ENCODE assay signal across 8 mouse cellular contexts in genomic region chr7:44433371-44433770, GRCm38 (mm10). TPM values are rescaled to one million over a fixed set of nuclear protein-coding genes. Genes with fewer than 3 reads are reported as not detected.
DNase-seq lines count a peak whose midpoint lies in the region; ATAC-seq and TF ChIP-seq lines count a peak whose summit lies in the region.

No protein-coding gene starts in this region.

- no peaks in the 10 kb centered on the region for H3K9me3 ChIP-seq in heart, embryonic 13.5 days
- no peaks in the 10 kb centered on the region for H3K9me3 ChIP-seq in forebrain, embryonic 12.5 days
- H3K9me3 ChIP-seq in liver, embryonic 14.5 days (ENCODE audit: control insufficient read depth, low read length): no peaks in the 10 kb centered on the region

- H3K27ac ChIP-seq in heart, embryonic 13.5 days (replicated peaks): no peak overlapping the region
- no peak overlapping the region for H3K27ac ChIP-seq in forebrain, embryonic 12.5 days
- no peak overlapping the region for H3K27ac ChIP-seq in liver, embryonic 14.5 days

- DNase-seq in heart, postnatal 14 days: no peak
- peak; percentile 62 for DNase-seq in MN1 (ENCODE audit: low spot score)
- DNase-seq in liver, embryonic 14.5 days (ENCODE audit: low read depth in 3 of 3, low spot score in 3 of 3): peak; percentile 62 to 67 (median 63)
- DNase-seq in yolk sac, embryonic 10.5 days (ENCODE audit: low spot score): peak; percentile 61
- DNase-seq in adrenal gland, postnatal 4 days (ENCODE audit: low spot score in 2 of 2): no peak
- DNase-seq in left cerebral cortex, postnatal 25 days (ENCODE audit: low spot score in 2 of 2): no peak

- TF ChIP-seq EP300 in liver, embryonic 14.5 days (IDR thresholded peaks at IDR 0.05; ENCODE audit: low read depth): no peak

- no peaks in the 10 kb centered on the region for H3K36me3 ChIP-seq in heart, embryonic 13.5 days
- H3K36me3 ChIP-seq in forebrain, embryonic 12.5 days (replicated peaks): peaks cover 15% of the 10 kb centered on the region
- no peaks in the 10 kb centered on the region for H3K36me3 ChIP-seq in liver, embryonic 14.5 days (replicated peaks; ENCODE audit: control insufficient read depth, insufficient read depth, low read depth)

- TF ChIP-seq CTCF in liver, embryonic 14.5 days (IDR thresholded peaks at IDR 0.05; ENCODE audit: low read depth): no peak

- H3K27me3 ChIP-seq in heart, embryonic 13.5 days (replicated peaks): peaks cover 89% of the 10 kb centered on the region
- H3K27me3 ChIP-seq in forebrain, embryonic 12.5 days: no peaks in the 10 kb centered on the region
- H3K27me3 ChIP-seq in liver, embryonic 14.5 days (ENCODE audit: control insufficient read depth, insufficient read depth, low read length): peaks cover 40% of the 10 kb centered on the region

- no peak overlapping the region for H3K4me3 ChIP-seq in heart, embryonic 13.5 days
- no peak overlapping the region for H3K4me3 ChIP-seq in forebrain, embryonic 12.5 days (replicated peaks)
- no peak overlapping the region for H3K4me3 ChIP-seq in liver, embryonic 14.5 days (ENCODE audit: insufficient read depth in 1 of 2, low read depth in 2 of 2, low read length in 2 of 2)

- intact Hi-C loops in heart, postnatal 14 days (cut with DNase I): no loop called here
- intact Hi-C loops in left cerebral cortex, postnatal 25 days (cut with DNase I): no loop called here

- peaks cover 10% of the 10 kb centered on the region for H3K4me1 ChIP-seq in heart, embryonic 13.5 days
- peaks cover 54% of the 10 kb centered on the region for H3K4me1 ChIP-seq in forebrain, embryonic 12.5 days
- H3K4me1 ChIP-seq in liver, embryonic 14.5 days (replicated peaks; ENCODE audit: control insufficient read depth in 2 of 2, insufficient read depth in 2 of 2, low read length in 1 of 2): peaks cover 8 to 14% of the 10 kb centered on the region in 2 experiments

- H3K4me2 ChIP-seq in heart, embryonic 13.5 days: no peak overlapping the region
- H3K4me2 ChIP-seq in forebrain, embryonic 12.5 days: no peak overlapping the region
- no peak overlapping the region for H3K4me2 ChIP-seq in liver, embryonic 14.5 days (ENCODE audit: low read depth)

- 2% methylated on average over 7 of the region's 7 CpGs for WGBS in heart, embryonic 13.5 days
- 5% methylated on average over 7 of the region's 7 CpGs for WGBS in forebrain, embryonic 12.5 days
- WGBS in liver, embryonic 14.5 days (ENCODE audit: insufficient replicate concordance): 4% methylated on average over 7 of the region's 7 CpGs

- H3K9ac ChIP-seq in heart, embryonic 13.5 days: no peak overlapping the region
- H3K9ac ChIP-seq in forebrain, embryonic 12.5 days: no peak overlapping the region
- no peak overlapping the region for H3K9ac ChIP-seq in liver, embryonic 14.5 days (replicated peaks)

- peak; percentile 75 for ATAC-seq in heart, embryonic 13.5 days (ENCODE audit: extremely low read depth, insufficient number of reproducible peaks, low FRiP score, low TSS enrichment)
- peak; percentile 40 for ATAC-seq in forebrain, embryonic 12.5 days (ENCODE audit: low FRiP score)
- peak; percentile 83 for ATAC-seq in liver, embryonic 14.5 days (ENCODE audit: insufficient read depth)

RNA-seq across cellular contexts. Expression of gene Lrrc4b, which starts 4.6 kb away (rescaled TPM):
- polyA plus RNA-seq in heart, embryonic 13.5 days (2015; fragmentation: Nextera tagmentation; extraction: Ambion mirVana): 1.6 and 1.7 TPM in 2 replicates
- 10 to 100 TPM; 18.7 to 19.7 TPM for total RNA-seq in heart, postnatal 14 days (2021)
- 10.6 and 12.0 TPM in 2 replicates for polyA plus RNA-seq in forebrain, embryonic 12.5 days (2016; fragmentation: Nextera tagmentation; extraction: Ambion mirVana)
- polyA plus RNA-seq in liver, embryonic 14.5 days (2012; rRNA removed): 0.02 and 0.30 TPM in 2 replicates
- not detected in 2 replicates for polyA plus RNA-seq in liver, embryonic 14.5 days (2014; fragmentation: Nextera tagmentation; extraction: Ambion mirVana)
- 10 to 100 TPM; 18.7 to 18.8 TPM for total RNA-seq in adrenal gland, postnatal 4 days (2021)
- 100 to 1,000 TPM; 268 to 278 TPM for total RNA-seq in left cerebral cortex, postnatal 25 days (2021)

RNA-seq across cellular contexts. Expression of gene Aspdh, which starts 31.8 kb away (rescaled TPM):
- 0.70 and 1.4 TPM in 2 replicates for polyA plus RNA-seq in heart, embryonic 13.5 days (2015; fragmentation: Nextera tagmentation; extraction: Ambion mirVana)
- total RNA-seq in heart, postnatal 14 days (2021): 1 to 10 TPM in 1 of 2 experiments, under 1 TPM in 1; 1.00 to 1.1 TPM
- polyA plus RNA-seq in forebrain, embryonic 12.5 days (2016; fragmentation: Nextera tagmentation; extraction: Ambion mirVana): 4.8 TPM in 2 replicates
- 10.2 and 14.7 TPM in 2 replicates for polyA plus RNA-seq in liver, embryonic 14.5 days (2012; rRNA removed)
- polyA plus RNA-seq in liver, embryonic 14.5 days (2014; fragmentation: Nextera tagmentation; extraction: Ambion mirVana): 10.9 and 11.0 TPM in 2 replicates
- 1 to 10 TPM; 3.2 to 6.2 TPM for total RNA-seq in adrenal gland, postnatal 4 days (2021)
- total RNA-seq in left cerebral cortex, postnatal 25 days (2021): 10 to 100 TPM in 1 of 2 experiments, 1 to 10 TPM in 1; 9.6 to 10.1 TPM

RNA-seq across cellular contexts. Expression of gene Josd2, which starts 34.4 kb away (rescaled TPM):
- 138 and 158 TPM in 2 replicates for polyA plus RNA-seq in heart, embryonic 13.5 days (2015; fragmentation: Nextera tagmentation; extraction: Ambion mirVana)
- total RNA-seq in heart, postnatal 14 days (2021): 100 to 1,000 TPM; 105 to 111 TPM
- 47.2 and 56.8 TPM in 2 replicates for polyA plus RNA-seq in forebrain, embryonic 12.5 days (2016; fragmentation: Nextera tagmentation; extraction: Ambion mirVana)
- polyA plus RNA-seq in liver, embryonic 14.5 days (2012; rRNA removed): 212 TPM in 2 replicates
- 155 and 164 TPM in 2 replicates for polyA plus RNA-seq in liver, embryonic 14.5 days (2014; fragmentation: Nextera tagmentation; extraction: Ambion mirVana)
- total RNA-seq in adrenal gland, postnatal 4 days (2021): 10 to 100 TPM; 40.3 to 48.1 TPM
- total RNA-seq in left cerebral cortex, postnatal 25 days (2021): 10 to 100 TPM; 73.6 to 86.0 TPM

RNA-seq across cellular contexts. Expression of gene 1700008O03Rik, which starts 47.8 kb away (rescaled TPM):
- 0.35 and 0.45 TPM in 2 replicates for polyA plus RNA-seq in heart, embryonic 13.5 days (2015; fragmentation: Nextera tagmentation; extraction: Ambion mirVana)
- total RNA-seq in heart, postnatal 14 days (2021): under 1 TPM in 1 of 2 experiments, not detected in 1; 0.24 TPM
- 0.86 and 1.5 TPM in 2 replicates for polyA plus RNA-seq in forebrain, embryonic 12.5 days (2016; fragmentation: Nextera tagmentation; extraction: Ambion mirVana)
- polyA plus RNA-seq in liver, embryonic 14.5 days (2012; rRNA removed): 0.06 and 0.12 TPM in 2 replicates
- not detected in 2 replicates for polyA plus RNA-seq in liver, embryonic 14.5 days (2014; fragmentation: Nextera tagmentation; extraction: Ambion mirVana)
- total RNA-seq in adrenal gland, postnatal 4 days (2021): 1 to 10 TPM; 1.0 to 2.0 TPM
- total RNA-seq in left cerebral cortex, postnatal 25 days (2021): 1 to 10 TPM; 1.9 to 2.2 TPM

RNA-seq across cellular contexts. Expression of gene Syt3, which starts 49.5 kb away (rescaled TPM):
- 0.53 and 0.62 TPM in 2 replicates for polyA plus RNA-seq in heart, embryonic 13.5 days (2015; fragmentation: Nextera tagmentation; extraction: Ambion mirVana)
- total RNA-seq in heart, postnatal 14 days (2021): 1 to 10 TPM; 1.5 to 2.2 TPM
- 5.5 and 6.6 TPM in 2 replicates for polyA plus RNA-seq in forebrain, embryonic 12.5 days (2016; fragmentation: Nextera tagmentation; extraction: Ambion mirVana)
- 0.02 and 0.06 TPM in 2 replicates for polyA plus RNA-seq in liver, embryonic 14.5 days (2012; rRNA removed)
- polyA plus RNA-seq in liver, embryonic 14.5 days (2014; fragmentation: Nextera tagmentation; extraction: Ambion mirVana): 0.14 TPM in 1 of 2 replicates, not detected in the other
- 1 to 10 TPM; 3.6 to 4.4 TPM for total RNA-seq in adrenal gland, postnatal 4 days (2021)
- 10 to 100 TPM; 60.0 to 65.0 TPM for total RNA-seq in left cerebral cortex, postnatal 25 days (2021)

Comparison
In these comparisons a context has a peak if more than half of its experiments do, and no peak if none do; other contexts are left out.
1. DNase-seq: peak in MN1 (single experiment), liver, embryonic 14.5 days (3 of 3) and yolk sac, embryonic 10.5 days (single experiment); none in heart, postnatal 14 days (0 of 2), adrenal gland, postnatal 4 days (0 of 2) and left cerebral cortex, postnatal 25 days (0 of 2).
2. RNA of gene Lrrc4b, which starts 4.6 kb away (total RNA-seq): 268 to 278 TPM in left cerebral cortex, postnatal 25 days; 18.7 to 19.7 TPM in heart, postnatal 14 days and 18.7 to 18.8 TPM in adrenal gland, postnatal 4 days; every median in the first group is over 10 times any median in the second.
3. Peak in every context shown above with its lines, with median percentiles within 50 percentile points of each other: ATAC-seq.